ENCODE assay signal across 19 mouse cellular contexts in genomic region chr1:131672361-131672760, GRCm38 (mm10). TPM values are rescaled to one million over a fixed set of nuclear protein-coding genes. Genes with fewer than 3 reads are reported as not detected.
DNase-seq lines count a peak whose midpoint lies in the region; ATAC-seq and TF ChIP-seq lines count a peak whose summit lies in the region.
"Had no signal": no experiment of that assay in that cellular context is flagged by ENCODE, and none has a peak within 500 bp of the region (broad histone marks: within the 10 kb centered on the region; RNA-seq: fewer than 3 reads in every experiment).

No protein-coding gene starts in this region.

- TF ChIP-seq EP300 in liver, postnatal 0 days (IDR thresholded peaks at IDR 0.05; ENCODE audit: low read depth): no peak

- TF ChIP-seq CTCF in liver, postnatal 0 days (IDR thresholded peaks at IDR 0.05; ENCODE audit: low read depth): no peak

- no peak overlapping the region for H3K4me2 ChIP-seq in liver, postnatal 0 days (ENCODE audit: low read depth, low read length)
- H3K4me2 ChIP-seq in liver, embryonic 12.5 days: no peak overlapping the region
- H3K4me2 ChIP-seq: forebrain, embryonic 13.5 days; liver, embryonic 15.5 days; neural tube, embryonic 12.5 days had no signal

- H3K27ac ChIP-seq in liver, postnatal 0 days (ENCODE audit: low read depth): no peak overlapping the region
- H3K27ac ChIP-seq in liver, embryonic 12.5 days: no peak overlapping the region
- H3K27ac ChIP-seq: forebrain, embryonic 13.5 days; liver, embryonic 15.5 days; neural tube, embryonic 12.5 days had no signal

- H3K4me3 ChIP-seq in liver, postnatal 0 days (ENCODE audit: low read depth, low read length): no peak overlapping the region
- no peak overlapping the region for H3K4me3 ChIP-seq in liver, embryonic 12.5 days
- H3K4me3 ChIP-seq: forebrain, embryonic 13.5 days; liver, embryonic 15.5 days; neural tube, embryonic 12.5 days had no signal

- H3K4me1 ChIP-seq in liver, postnatal 0 days (ENCODE audit: insufficient read depth): no peaks in the 10 kb centered on the region
- no peaks in the 10 kb centered on the region for H3K4me1 ChIP-seq in liver, embryonic 12.5 days
- H3K4me1 ChIP-seq: forebrain, embryonic 13.5 days; neural tube, embryonic 12.5 days had no signal

- DNase-seq in liver, postnatal 0 days: no peak
- peak; percentile 77 for DNase-seq in A20 (ENCODE audit: low read depth, low spot score)
- peak; percentile 47 for DNase-seq in thymus, postnatal 0 days (ENCODE audit: low spot score)
- no peak for DNase-seq in kidney, adult 9 months
- no peak for DNase-seq in right cerebral cortex, postnatal 10 days (ENCODE audit: low spot score in 2 of 2)
- DNase-seq: adrenal gland, adult 2 months; cerebellum, adult 8-10 months; kidney, adult 2 months; kidney, postnatal 14 days had no signal

- no peaks in the 10 kb centered on the region for H3K27me3 ChIP-seq in liver, postnatal 0 days (ENCODE audit: insufficient read depth, low read length)
- H3K27me3 ChIP-seq in liver, embryonic 12.5 days (replicated peaks): no peaks in the 10 kb centered on the region
- H3K27me3 ChIP-seq: forebrain, embryonic 13.5 days; liver, embryonic 15.5 days; neural tube, embryonic 12.5 days had no signal

- no peaks in the 10 kb centered on the region for H3K9me3 ChIP-seq in liver, postnatal 0 days (ENCODE audit: low read length)
- no peaks in the 10 kb centered on the region for H3K9me3 ChIP-seq in liver, embryonic 12.5 days (replicated peaks)
- H3K9me3 ChIP-seq: forebrain, embryonic 13.5 days; liver, embryonic 15.5 days; neural tube, embryonic 12.5 days had no signal

- 0 out of 2 replicates have a peak, but pooled peaks have one; percentile 35 for ATAC-seq in liver, postnatal 0 days
- ATAC-seq in liver, embryonic 12.5 days: no peak
- peak; percentile 90 to 93 for ATAC-seq in hematopoietic stem cell, adult 5-6 weeks (replicated peaks in 1 of 2; ENCODE audit: insufficient read depth in 1 of 2, low FRiP score in 2 of 2, low TSS enrichment in 1 of 2, low read depth in 1 of 2, poor library complexity in 2 of 2, severe bottlenecking in 2 of 2)
- ATAC-seq: forebrain, embryonic 13.5 days; lung, postnatal 0 days had no signal

- H3K36me3 ChIP-seq in liver, postnatal 0 days (replicated peaks; ENCODE audit: insufficient read depth, low read length): peaks cover 3% of the 10 kb centered on the region
- no peaks in the 10 kb centered on the region for H3K36me3 ChIP-seq in liver, embryonic 12.5 days
- H3K36me3 ChIP-seq: neural tube, embryonic 12.5 days had no signal

- WGBS in liver, postnatal 0 days (ENCODE audit: insufficient replicate concordance): 36% methylated on average over 7 of the region's 7 CpGs
- 22% methylated on average over 7 of the region's 7 CpGs for WGBS in liver, embryonic 12.5 days (ENCODE audit: insufficient replicate concordance)

- H3K9ac ChIP-seq in liver, postnatal 0 days (replicated peaks): no peak overlapping the region
- H3K9ac ChIP-seq in liver, embryonic 12.5 days: no peak overlapping the region
- H3K9ac ChIP-seq: forebrain, embryonic 13.5 days; liver, embryonic 15.5 days; neural tube, embryonic 12.5 days had no signal

RNA-seq across cellular contexts. Expression of gene Rab7b, which starts 16.1 kb away (rescaled TPM):
- polyA plus RNA-seq in liver, postnatal 0 days (2015; fragmentation: Nextera tagmentation; extraction: Ambion mirVana): 2.3 and 2.4 TPM in 2 replicates
- 0.69 and 0.79 TPM in 2 replicates for polyA plus RNA-seq in liver, embryonic 12.5 days (2016; fragmentation: Nextera tagmentation; extraction: Ambion mirVana)
- 2.1 and 4.5 TPM in 2 replicates for total RNA-seq in hematopoietic stem cell, adult 5-6 weeks (2017)
- 3.8 and 4.2 TPM in 2 replicates for polyA plus RNA-seq in thymus, postnatal 0 days (2015; fragmentation: Nextera tagmentation; extraction: Ambion mirVana)

RNA-seq across cellular contexts. Expression of gene Ctse, which starts 34.3 kb away (rescaled TPM):
- 69.2 and 76.3 TPM in 2 replicates for polyA plus RNA-seq in liver, postnatal 0 days (2015; fragmentation: Nextera tagmentation; extraction: Ambion mirVana)
- polyA plus RNA-seq in liver, embryonic 12.5 days (2016; fragmentation: Nextera tagmentation; extraction: Ambion mirVana): 12.6 TPM in 2 replicates
- 13.3 and 40.3 TPM in 2 replicates for total RNA-seq in hematopoietic stem cell, adult 5-6 weeks (2017)
- polyA plus RNA-seq in thymus, postnatal 0 days (2015; fragmentation: Nextera tagmentation; extraction: Ambion mirVana): 6.8 and 9.0 TPM in 2 replicates
- total RNA-seq: gastrocnemius, adult 8-10 months; left cerebral cortex, postnatal 25 days had no signal
- polyA plus RNA-seq: cortical plate, adult 2 months; forebrain, embryonic 13.5 days; frontal cortex, adult 2 months had no signal

Comparison
In these comparisons a context has a peak if more than half of its experiments do, and no peak if none do; other contexts are left out.
1. DNase-seq: peak in A20 (single experiment) and thymus, postnatal 0 days (single experiment); none in liver, postnatal 0 days (single experiment), kidney, adult 9 months (single experiment) and right cerebral cortex, postnatal 10 days (0 of 2).